Mouse (Mus musculus) left cerebral cortex, adult 9 months (tissue): ENCODE measurements at regions not wholly inside any gene's neighbourhood (a gene's known extent, or its start where the extent isn't known, plus 50 kb on each side); places are given as distances from the start of the nearest gene placed in this dataset.
A peak's percentile ranks its signal among the peaks of the same experiment; 100 is the strongest.

Experiments used
- DNase-seq, 2 experiments: peaks; one replicate each; pipeline ENCODE4 v3.0.0; 2022; ENCODE audit warnings: low spot score in 2 of 2

DNA sequence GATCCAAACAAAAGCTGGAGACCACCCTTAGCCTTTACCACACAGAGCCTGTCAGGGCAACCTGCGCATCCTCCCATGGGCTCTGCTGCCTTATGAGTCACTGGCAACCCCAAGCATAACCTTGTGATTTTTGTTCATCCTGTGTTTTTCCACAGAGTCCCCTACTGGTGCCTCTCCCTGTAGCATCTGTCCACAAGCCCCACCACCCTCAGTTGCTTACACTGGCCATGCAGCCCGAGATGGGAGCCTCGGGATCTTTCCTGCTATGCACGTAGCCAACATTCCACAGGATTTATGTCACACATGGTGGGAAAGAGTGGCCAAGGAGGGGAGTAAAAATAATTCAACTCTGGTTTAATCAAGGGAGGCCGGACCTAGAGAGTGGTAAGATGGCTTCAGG, 269.2 kb upstream of the Nfe2l3 start:
- no peak for DNase-seq

DNA sequence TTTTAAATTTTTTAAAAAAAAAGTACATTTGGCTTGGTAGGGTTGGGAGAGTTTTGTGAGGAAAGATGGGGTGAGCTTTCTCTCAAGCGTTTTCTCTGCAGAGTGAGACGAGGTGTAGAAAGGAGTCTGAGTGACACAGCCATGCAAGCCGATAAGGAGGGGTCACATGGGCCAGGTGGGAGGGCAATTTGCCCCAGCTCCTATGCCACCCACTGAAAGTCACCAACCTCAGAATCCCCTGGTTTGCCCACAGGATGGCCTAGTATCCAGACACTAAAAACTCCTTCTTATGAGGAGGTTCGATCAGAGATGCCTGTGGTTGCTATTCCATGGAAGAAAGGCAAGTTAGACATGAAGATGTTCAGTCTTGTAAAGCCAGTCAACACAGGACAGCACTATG, 268.6 kb upstream of the Nfe2l3 start:
- no peak for DNase-seq

DNA sequence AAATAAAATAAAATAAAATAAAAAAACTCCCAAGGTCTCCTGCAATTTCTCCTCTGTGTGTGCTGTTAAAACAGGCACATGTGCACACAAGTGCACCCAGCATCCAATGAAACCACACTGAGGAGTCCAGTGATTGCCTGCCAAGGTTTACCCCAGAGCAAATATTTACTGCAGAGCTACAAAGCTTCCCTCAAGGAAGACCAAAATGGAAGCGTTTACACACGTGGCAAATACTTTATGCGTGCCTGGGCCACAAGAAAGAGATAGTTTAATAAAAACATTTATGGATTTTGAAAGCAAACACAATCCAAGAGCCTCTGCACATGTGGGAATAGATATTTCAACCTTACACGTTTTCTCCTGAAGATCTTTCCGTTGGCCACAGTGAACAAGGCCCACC, 265.4 kb upstream of the Nfe2l3 start:
- no peak for DNase-seq

DNA sequence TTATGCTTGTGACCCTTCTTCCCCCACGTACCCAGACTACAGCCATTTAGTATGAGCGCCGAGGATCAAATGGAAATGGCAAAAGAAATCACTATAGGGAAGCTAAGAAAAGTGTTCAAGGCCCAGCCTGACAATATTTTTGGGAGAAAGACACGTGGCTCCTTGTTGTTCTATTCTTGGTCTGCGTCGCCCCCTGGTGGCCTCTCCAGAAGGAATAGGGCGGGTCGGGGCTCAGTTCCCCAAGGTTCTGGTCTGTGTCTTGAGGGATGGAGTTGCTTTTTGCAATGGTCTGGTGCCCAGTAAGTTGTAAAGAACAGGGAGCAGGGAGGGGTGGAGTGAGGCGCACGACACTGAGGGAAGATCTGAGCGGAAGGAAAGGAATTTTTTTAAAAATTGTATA, 264.4 kb upstream of the Nfe2l3 start:
- DNase-seq, result peak in 1 of 2 experiments; percentile 64

DNA sequence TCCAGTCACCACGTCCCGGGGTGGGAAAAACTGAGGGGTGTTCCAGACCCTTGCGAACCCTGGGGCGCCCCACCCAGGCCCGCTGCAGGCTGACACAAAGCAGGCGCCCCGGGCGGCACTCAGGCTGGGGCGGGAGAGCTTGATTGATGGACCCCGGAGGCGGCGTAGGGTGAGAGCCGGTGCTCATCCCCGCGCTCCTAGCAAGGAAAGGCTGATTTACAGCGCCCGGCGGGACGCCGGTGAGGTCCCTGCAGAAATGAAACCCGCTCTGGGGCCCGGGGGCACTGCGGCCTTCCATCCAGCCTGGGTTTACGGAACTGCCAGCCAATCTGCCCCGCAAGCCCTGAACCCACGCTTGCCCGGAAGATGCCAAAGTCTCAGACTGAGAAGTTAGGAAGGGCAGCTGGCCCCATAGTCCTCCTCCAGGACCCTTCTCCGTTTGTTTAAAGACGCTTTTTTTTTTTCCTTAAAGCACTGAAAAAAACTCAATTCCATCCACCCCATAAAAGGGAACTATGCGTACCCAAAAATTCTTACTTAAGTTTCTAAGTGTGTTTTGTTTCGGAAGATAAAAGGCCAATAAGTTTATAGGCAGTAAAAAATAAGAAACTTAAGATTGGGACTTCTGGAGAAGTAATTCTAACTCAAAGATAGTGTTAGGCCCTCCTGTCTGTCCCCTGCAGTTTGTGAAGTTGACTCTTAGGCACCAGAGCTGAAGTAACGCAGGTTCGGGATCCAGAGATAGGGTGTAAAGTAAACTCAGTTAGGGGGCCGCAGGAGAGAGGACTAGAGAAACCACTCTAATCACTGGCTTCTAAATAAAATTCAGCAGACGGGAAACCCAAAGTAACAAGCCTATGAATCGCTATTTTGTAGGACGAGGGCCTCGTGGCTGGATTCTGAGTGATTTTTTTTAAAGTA, 263.4 kb upstream of the Nfe2l3 start:
- DNase-seq, result no peak

DNA sequence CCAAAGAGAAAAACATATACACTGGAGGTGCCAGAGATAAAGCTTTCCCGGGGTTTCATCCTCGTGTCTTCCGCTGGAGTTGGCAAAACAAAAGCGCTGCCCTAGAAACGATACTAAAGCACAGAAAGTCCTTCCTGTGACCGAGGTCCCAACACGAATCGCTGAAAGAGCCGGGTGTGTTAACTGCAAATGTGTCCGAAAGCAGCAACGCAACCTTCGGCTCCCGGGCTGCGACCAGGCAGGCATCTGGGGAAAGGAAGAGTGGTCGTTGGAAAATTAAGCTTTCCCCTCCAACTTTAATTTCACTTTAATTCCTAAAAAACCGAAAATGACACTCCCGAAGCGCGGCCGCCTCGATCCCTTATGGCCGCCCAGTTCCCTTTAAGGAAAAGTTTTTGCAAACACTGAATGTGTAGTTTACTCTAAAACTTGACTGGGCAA, 262.5 kb upstream of the Nfe2l3 start:
- no peak for DNase-seq

DNA sequence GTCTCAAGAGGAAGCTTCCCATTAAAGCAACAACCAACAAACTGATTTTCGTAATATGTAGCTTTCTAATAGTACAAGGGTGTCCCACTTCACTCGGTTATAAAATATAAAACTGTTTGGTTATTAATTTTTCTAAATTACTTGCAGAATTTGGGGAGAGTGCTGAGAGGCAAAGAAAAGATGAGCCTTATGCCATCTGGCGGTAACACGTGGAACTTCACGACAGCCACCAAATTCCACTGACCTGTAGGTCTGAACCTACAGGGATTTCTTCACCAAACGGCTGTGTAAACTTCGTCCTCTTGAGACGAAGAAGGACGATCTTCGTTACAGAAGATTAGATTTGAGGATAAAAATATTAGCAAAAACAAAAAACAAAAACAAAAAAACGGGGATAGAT, 262.1 kb upstream of the Nfe2l3 start:
- DNase-seq, result no peak

DNA sequence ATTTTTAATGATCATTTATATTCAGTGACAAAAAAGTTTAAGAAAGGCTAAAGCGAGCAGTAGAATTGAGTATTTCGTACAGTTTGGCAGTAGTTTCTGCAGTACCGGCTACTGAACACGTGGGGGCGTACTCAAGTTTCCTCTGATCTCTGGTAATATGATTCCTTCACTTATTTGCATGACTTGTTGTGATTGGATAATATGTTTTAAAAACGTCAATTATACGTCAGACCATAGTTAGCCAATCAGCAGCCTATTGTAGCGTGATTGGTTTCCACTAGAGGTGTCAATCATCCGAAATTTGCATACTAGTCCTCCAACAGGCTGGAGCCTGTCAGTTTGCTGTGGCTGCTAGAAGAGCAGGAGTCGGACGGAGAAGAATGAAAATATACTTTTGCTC, 261.6 kb upstream of the Nfe2l3 start:
- DNase-seq, result no peak

DNA sequence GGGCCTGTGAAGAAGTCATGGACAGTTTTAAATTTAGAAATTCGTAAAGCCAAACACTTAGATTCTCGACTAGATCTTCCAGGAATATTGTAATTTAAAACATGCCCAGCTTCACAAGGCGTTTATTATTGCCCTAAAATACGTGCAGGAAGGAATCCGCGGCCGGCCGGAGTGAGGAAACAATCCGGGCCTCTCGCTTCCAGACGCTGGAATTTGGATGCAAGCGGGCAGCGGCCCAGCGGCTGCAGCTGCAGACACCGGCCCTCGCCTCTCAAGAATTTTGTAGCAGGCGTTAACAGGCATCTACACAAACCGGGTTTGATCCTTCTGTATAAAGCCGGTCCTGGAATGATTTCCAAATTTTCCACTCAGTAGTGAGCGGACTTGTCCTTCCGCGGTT, 260.7 kb upstream of the Nfe2l3 start:
- DNase-seq, result no peak

DNA sequence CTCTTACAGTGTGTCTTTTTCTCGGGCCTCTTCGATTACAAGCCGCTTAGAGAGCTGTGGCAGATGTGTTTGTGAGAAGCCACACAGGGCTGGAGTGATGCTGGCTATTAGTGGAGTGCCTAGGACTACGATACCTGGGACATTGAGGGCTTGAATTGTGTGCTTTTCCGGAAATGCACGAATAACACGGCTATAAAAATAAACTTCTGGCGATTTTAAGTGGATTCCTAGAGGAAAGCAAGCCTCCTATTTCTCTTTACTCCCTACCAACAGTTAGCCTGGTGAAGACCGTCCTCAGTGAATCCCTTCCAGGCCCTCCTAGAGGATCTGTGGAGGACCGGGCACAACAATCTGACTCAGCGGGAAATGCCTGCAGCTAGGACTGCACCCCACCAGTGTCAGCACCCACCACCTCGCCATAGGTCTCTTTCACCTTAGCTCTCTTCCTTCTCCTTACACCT, 260.1 kb upstream of the Nfe2l3 start:
- DNase-seq, result no peak

DNA sequence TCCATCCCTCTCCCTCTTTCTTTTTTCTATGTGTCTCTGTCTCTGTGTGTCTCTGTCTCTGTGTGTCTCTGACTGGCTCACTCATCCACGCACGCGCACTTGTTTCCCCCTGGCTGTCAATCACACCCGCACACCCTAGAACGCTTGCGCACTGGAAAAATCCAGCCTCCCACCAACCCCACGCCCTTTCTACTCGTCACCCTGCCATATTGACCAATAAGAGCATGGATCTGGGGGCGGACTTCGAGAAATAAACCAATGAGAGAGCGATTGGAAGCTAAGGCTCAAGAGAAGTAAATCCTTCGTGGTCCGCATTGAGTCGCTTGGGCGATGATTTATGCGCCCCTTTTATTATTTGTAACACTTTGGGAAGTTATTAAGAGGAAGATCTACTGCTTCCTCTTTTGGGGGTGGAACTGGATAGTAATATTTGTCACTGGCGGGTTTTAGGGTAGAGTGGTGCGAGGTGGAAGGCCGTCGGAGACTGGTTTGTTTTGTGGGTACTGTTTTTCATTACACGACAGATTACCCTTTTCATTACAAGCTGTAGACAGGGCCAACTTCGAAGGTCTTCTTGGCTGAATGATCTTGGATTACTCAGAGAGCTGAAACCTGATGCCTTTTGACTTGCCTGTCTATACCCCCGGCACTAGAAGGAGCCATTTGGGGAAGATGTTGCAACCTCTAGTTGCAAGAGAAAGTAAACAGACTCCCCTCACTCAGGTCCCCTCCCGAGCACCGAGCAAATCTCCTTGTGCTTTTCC, 259.4 kb upstream of the Nfe2l3 start:
- no peak for DNase-seq

DNA sequence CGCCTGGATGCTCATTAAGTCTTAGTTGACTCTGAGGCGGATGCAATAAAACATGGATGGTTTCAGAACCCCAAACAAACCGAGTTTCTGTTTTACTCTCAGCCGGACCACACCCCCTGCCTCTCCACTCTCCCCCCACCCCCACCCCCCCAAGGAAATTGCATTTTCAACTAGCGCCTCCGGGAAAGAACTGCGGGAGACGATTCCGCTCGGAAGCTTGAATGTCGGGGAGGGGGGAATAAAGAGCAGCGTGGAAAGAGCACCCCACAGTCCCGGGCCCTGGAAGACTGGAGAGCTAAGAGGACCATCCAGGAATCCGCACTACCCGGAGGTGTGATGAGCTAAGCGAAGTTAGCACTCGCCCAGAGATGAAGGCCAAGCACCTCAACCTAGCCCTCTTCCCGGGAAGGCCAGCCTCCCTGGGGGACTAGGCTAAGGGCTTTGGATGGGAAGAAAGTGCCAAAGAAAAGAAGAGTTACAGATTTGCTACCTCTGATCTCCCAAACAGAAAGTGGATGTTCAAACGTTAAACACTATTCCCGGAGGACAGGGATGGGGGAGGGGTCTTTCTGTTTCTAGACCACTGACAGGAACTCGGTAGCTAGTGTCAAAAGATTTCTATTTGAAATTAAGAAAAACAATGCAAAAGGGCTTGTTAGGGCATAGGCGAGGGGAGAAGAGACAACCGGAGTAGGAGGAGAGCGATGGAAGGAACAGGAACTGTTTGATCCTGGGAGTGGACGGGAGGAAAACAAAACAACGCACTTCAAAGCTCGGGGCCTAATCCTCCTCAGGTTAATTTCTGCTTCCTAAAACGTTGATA, 258.6 kb upstream of the Nfe2l3 start:
- DNase-seq, result no peak

DNA sequence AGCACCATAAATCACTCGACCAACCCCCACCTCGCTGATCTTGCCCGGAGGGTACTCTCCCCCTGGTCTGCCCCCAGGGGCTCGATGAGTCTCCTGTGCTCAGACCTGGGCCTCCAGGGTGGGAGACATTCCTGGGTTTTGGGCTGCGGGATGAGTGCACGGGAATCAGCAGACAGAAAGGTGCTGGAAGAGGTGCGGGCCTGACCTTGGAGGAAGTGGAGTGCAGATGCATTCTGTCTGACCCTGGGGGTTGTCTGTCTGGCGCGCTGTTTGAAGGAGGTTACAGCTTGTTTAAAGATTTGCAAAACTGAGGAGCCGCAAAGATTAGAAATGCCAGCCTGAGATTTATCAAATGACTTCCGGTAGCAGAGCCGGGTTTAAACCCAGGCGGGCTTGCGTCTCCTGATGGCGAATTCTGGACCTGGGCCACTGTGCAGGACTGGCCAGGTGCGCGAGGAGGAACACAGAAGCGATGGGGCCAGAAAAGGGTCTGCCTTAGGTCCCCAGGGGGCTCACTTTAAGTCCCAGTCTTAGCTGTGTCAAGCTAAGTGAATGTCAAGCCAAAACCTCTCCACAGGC, 257.9 kb upstream of the Nfe2l3 start:
- no peak for DNase-seq

DNA sequence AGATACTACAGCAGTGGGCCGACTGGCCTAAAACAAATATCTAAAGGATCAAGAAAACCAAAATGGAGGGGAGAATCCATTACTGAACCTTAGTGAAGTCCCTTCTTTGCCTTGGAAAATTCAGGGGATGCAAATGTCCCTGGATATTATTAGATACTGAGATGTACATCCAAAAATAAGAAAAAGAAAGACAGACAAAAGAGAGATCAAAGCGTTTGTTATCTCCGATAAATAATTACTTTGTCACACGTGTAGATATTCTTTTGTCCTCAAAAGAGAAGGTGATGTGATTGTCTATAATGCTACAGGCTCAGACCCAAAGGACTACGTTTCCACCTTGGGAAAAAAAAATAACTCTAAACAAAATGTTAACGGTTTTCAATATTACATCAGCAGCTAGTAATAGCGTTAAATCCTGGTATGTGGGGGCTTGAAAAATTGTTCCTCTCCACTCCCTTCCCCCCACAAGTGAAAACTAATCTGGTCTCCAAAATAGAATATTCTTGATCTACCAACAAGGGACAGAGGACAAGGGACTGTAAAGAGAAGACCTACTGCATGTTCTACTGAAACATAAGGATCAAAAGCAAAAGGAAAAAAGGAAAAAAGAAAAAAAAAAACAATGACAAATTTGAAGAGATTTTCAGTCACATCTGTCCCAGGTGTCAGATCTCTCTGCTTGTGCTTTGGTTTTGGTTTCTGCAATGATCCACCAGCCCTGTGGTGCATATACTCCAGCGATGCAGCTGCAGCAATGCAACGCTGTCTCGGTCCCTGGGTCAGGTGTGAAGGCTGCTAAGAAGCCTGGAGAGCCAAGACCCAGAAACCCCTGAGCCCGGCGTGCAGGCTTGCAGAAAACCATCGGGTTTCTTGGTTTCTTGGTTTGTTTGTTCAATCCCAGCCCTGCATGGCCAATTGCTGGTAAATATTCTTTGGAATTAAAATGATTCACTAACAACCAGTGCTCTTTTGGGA, 256.6 kb upstream of the Nfe2l3 start:
- DNase-seq, result no peak

DNA sequence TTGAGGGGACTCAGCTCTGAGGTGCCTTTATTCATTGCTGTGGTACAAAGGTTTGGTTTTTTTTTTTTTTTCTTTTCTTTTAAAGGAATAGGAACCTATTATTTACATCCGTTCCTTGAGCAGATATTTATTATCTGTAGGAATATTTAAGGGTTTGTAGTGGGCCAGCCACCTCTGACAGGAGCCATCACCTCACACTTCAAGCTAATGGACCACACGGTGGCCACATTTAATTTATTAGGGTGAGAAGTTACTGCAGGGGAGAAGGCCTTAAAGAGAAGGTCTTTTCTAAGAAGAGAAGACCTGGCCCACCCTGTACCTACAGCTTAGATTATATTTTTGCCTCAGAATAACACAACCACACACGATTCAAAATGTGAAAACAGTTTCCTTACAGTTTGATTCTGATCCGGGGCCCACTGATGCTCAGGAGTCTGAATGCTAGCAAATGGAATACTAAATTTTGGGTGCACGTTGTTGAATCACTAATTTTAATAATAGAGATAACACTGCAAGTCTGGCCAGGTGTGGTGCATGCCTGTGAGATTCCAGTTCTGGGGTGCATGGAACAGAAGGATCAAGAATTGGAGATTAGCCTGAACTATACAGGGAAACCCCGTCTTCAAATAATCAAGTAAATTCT, 255.6 kb upstream of the Nfe2l3 start:
- no peak for DNase-seq

DNA sequence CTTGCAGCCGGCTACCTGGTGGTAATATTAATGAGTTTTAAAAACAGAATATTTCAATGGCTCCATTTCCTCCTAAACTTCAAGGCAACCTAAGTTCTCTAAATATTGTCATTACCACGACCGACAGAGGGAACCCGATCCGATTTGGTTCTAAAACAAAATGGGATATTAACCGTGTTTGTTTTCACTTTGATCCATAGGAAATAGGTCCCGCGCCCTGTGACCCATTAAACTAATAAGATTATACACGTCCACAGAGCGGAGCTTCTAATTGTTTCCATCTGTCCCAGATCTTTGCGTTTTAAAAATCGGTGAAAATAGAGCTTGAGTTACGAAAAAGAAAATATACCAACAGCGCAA, 254.8 kb upstream of the Nfe2l3 start:
- DNase-seq, result no peak

DNA sequence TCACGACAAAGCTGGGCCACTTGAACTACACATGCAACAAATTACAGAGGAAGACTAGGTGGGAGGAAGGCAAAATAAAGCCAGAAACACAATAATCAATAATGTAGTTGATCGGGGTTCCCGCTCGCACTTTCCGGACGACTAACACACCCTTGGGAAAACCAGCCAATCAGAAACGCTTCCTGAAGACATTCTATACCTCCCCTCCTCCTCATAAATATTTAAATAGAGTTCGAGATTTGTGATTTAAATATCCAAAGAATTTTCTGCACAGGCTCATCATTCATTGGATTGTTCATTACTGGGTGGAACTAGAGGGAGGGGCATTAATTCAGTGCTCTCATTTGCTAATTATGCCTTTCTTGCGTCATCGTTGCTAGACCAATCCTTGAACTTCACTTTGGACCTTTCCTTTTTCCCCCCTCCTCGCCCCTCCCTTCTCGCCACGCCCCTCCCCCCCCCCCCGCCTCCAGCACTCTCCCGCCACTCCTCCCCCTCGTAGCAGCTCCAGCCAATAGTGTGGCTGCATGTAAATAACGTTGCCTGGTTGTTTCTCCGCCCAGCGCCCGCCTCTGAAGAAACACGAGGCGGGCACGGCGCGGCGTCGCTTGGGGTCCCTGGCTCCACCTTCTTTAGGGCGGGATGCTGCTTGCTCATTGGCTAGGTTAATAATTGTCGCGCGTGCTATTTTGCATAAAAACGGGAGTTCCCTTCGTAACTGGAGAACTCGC, 254.2 kb upstream of the Nfe2l3 start:
- no peak for DNase-seq

DNA sequence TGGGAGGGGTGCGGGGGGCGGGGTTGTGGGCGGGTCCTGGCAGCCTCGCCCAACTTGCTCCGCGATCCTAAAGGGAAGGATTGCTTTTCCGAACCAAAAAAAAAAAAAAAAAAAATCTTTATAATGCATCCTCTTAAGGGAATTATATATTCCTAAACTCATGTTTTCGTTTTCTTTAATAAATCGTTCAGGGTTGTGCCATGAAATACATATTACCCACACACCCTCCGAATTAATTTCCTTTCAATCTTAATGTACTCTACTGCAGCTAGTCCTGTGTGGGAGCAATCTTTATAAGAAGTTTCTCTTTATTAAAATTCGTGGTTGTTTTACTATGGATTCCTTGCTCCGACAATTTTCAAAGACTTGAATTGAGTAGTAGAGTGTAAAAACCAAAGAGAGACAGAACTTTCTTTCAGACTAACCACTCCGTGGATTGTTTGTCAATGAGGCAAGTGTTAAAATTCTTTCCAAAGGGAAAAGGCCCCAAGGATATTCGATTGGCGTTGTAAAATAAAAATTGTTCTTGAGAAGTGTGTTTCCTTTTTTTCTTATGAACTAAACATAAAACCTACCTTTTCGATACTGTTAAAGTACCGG, 253.6 kb upstream of the Nfe2l3 start:
- DNase-seq, result no peak
